Mouse (Mus musculus) intestine, embryonic 14.5 days (tissue): Measurements from ENCODE around the gene Armt1. TPM values are rescaled to one million over a fixed set of nuclear protein-coding genes. Genes with fewer than 3 reads are reported as not detected.

ENCODE experiments used
- ATAC-seq: fragments of 200-750 bp; cut with Nextera tagmentation; replicated peaks from 2 replicates; pipeline ENCODE4 v1.8.0; 2017; ENCODE audit warnings: low read depth, moderate number of reproducible peaks, moderate TSS enrichment, moderate library complexity; ENCODE audit not compliant: low FRiP score, low TSS enrichment
- DNase-seq: peaks from one replicate; pipeline ENCODE4 v3.0.0-alpha.2; 2018; ENCODE audit warnings: low spot score
- H3K27ac ChIP-seq: fragments of 300-500 bp; sonication (generic); 2 replicates; pipeline ENCODE4 v1.5.1; 2014; ENCODE audit warnings: low read depth, mild to moderate bottlenecking, control low read depth
- H3K27me3 ChIP-seq: fragments of 300-500 bp; sonication (generic); replicated peaks from 2 replicates; pipeline ENCODE4 v1.6.1; 2014; ENCODE audit warnings: low read length, control low read depth; ENCODE audit not compliant: control insufficient read depth, insufficient read depth
- H3K36me3 ChIP-seq: fragments of 300-500 bp; sonication (generic); 2 replicates; pipeline ENCODE4 v1.6.1; 2014; ENCODE audit warnings: low read length, control low read depth; ENCODE audit not compliant: control insufficient read depth, insufficient read depth
- H3K4me1 ChIP-seq: fragments of 300-500 bp; sonication (generic); replicated peaks from 2 replicates; pipeline ENCODE4 v1.6.1; 2014; ENCODE audit warnings: low read length, control low read depth, mixed read lengths; ENCODE audit not compliant: control insufficient read depth, insufficient read depth
- H3K4me2 ChIP-seq: fragments of 300-500 bp; sonication (generic); 2 replicates; pipeline ENCODE4 v1.6.1; 2014; ENCODE audit warnings: low read length
- H3K4me3 ChIP-seq: fragments of 300-500 bp; sonication (generic); 2 replicates; pipeline ENCODE4 v1.5.1; 2014; ENCODE audit warnings: low read depth, low read length, control low read depth, mixed read lengths
- H3K9ac ChIP-seq: fragments of 300-500 bp; sonication (generic); 2 replicates; pipeline ENCODE4 v1.6.1; 2014; ENCODE audit warnings: mild to moderate bottlenecking, low read length
- H3K9me3 ChIP-seq: fragments of 300-500 bp; sonication (generic); 2 replicates; pipeline ENCODE4 v1.6.1; 2016; ENCODE audit warnings: low read length, control low read depth; ENCODE audit not compliant: control insufficient read depth
- WGBS: fragments of 180-500 bp; shearing (Covaris S2); extraction: QIAGEN DNeasy Blood & Tissue Kit; methylation state at CpG from one replicate; pipeline ENCODE4 v1.1.7; 2014; 5-methylcytosine and 5-hydroxymethylcytosine counted together
- polyA plus RNA-seq: library from polyadenylated mRNA; unstranded; fragments of >200 nt; fragmentation: Nextera tagmentation; extraction: Ambion mirVana; gene quantifications from 2 replicates; pipeline ENCODE4 v1.2.1, GENCODE M21; 2014

Gene Armt1
- polyA plus RNA-seq, 1 experiment from 2014 or later: 18.5 TPM

GRCm38 (mm10) chr10:4390550-4390949 is 41.7 kb upstream of the Armt1 start:
- Histone ChIP-seq H3K4me3 (no peak overlapping the region), H3K36me3 (peaks cover 26% of the 10 kb centered on the region), H3K27me3 (no peaks in the 10 kb centered on the region), H3K4me1 (peaks cover 25% of the 10 kb centered on the region), H3K27ac (no peak overlapping the region), H3K9ac (no peak overlapping the region), H3K9me3 (no peaks in the 10 kb centered on the region), H3K4me2 (no peak overlapping the region)
- ATAC-seq (no peak), DNase-seq (no peak)
- WGBS: 46% methylated on average over 2 of the region's 2 CpGs

GRCm38 (mm10) chr10:4391076-4391475 is 41.2 kb upstream of the Armt1 start:
- Histone ChIP-seq H3K9ac (no peak overlapping the region), H3K9me3 (no peaks in the 10 kb centered on the region), H3K36me3 (peaks cover 31% of the 10 kb centered on the region), H3K27me3 (no peaks in the 10 kb centered on the region), H3K4me1 (peaks cover 25% of the 10 kb centered on the region), H3K4me2 (no peak overlapping the region), H3K4me3 (no peak overlapping the region), H3K27ac (no peak overlapping the region)
- DNase-seq (no peak), ATAC-seq (no peak)
- WGBS: 54% methylated on average over 5 of the region's 5 CpGs

GRCm38 (mm10) chr10:4391851-4392250 is 40.4 kb upstream of the Armt1 start:
- 49% methylated on average over 6 of the region's 6 CpGs for WGBS
- ATAC-seq (no peak), DNase-seq (no peak)
- peaks cover 34% of the 10 kb centered on the region for H3K36me3 ChIP-seq
- H3K27me3 ChIP-seq: no peaks in the 10 kb centered on the region
- H3K4me3 ChIP-seq: no peak overlapping the region
- no peak overlapping the region for H3K9ac ChIP-seq
- H3K9me3 ChIP-seq: no peaks in the 10 kb centered on the region
- H3K4me2 ChIP-seq: no peak overlapping the region
- peaks cover 25% of the 10 kb centered on the region for H3K4me1 ChIP-seq
- H3K27ac ChIP-seq: no peak overlapping the region

GRCm38 (mm10) chr10:4395321-4395720 is 36.9 kb upstream of the Armt1 start:
- Histone ChIP-seq H3K27ac (no peak overlapping the region), H3K9ac (no peak overlapping the region), H3K4me2 (no peak overlapping the region), H3K27me3 (no peaks in the 10 kb centered on the region), H3K9me3 (no peaks in the 10 kb centered on the region), H3K4me1 (peaks cover 9% of the 10 kb centered on the region; the same call in 1 of the 2 replicates), H3K4me3 (no peak overlapping the region), H3K36me3 (peaks cover 43% of the 10 kb centered on the region)
- no peak for ATAC-seq
- WGBS: 88% methylated on average over 3 of the region's 3 CpGs
- DNase-seq: no peak

- Histone ChIP-seq H3K27me3 (no peaks in the 10 kb centered on the region), H3K27ac (no peak overlapping the region), H3K36me3 (peaks cover 53% of the 10 kb centered on the region), H3K4me3 (no peak overlapping the region), H3K4me2 (no peak overlapping the region), H3K4me1 (no peaks in the 10 kb centered on the region), H3K9me3 (no peaks in the 10 kb centered on the region), H3K9ac (no peak overlapping the region)
- no peak for ATAC-seq
- no peak for DNase-seq
- 84% methylated on average over 5 of the region's 5 CpGs for WGBS
Observed at GRCm38 (mm10) chr10:4398058-4398457, 34.2 kb upstream of the Armt1 start.

- Histone ChIP-seq H3K4me1 (no peaks in the 10 kb centered on the region), H3K4me2 (no peak overlapping the region), H3K9ac (no peak overlapping the region), H3K36me3 (peaks cover 63% of the 10 kb centered on the region), H3K27me3 (no peaks in the 10 kb centered on the region), H3K27ac (no peak overlapping the region), H3K4me3 (no peak overlapping the region), H3K9me3 (no peaks in the 10 kb centered on the region)
- WGBS: 65% methylated on average over 5 of the region's 5 CpGs
- peak; percentile 58 for DNase-seq
- ATAC-seq: 0 out of 2 replicates have a peak, but pooled peaks have one; percentile 30
Observed at GRCm38 (mm10) chr10:4404895-4405491, 27.3 kb upstream of the Armt1 start.

GRCm38 (mm10) chr10:4405511-4405910 is 26.8 kb upstream of the Armt1 start:
- Histone ChIP-seq H3K9ac (no peak overlapping the region), H3K27ac (no peak overlapping the region), H3K4me1 (no peaks in the 10 kb centered on the region), H3K36me3 (peaks cover 67% of the 10 kb centered on the region), H3K27me3 (no peaks in the 10 kb centered on the region), H3K4me3 (no peak overlapping the region), H3K4me2 (no peak overlapping the region), H3K9me3 (no peaks in the 10 kb centered on the region)
- WGBS: 77% methylated on average over 5 of the region's 5 CpGs
- no peak for DNase-seq
- no peak for ATAC-seq

GRCm38 (mm10) chr10:4407191-4407590 is 25.1 kb upstream of the Armt1 start:
- Histone ChIP-seq H3K9ac (no peak overlapping the region), H3K27ac (no peak overlapping the region), H3K9me3 (no peaks in the 10 kb centered on the region), H3K4me2 (no peak overlapping the region), H3K36me3 (peaks cover 73% of the 10 kb centered on the region), H3K27me3 (no peaks in the 10 kb centered on the region), H3K4me3 (no peak overlapping the region), H3K4me1 (no peaks in the 10 kb centered on the region)
- DNase-seq (no peak), ATAC-seq (no peak)
- WGBS: 100% methylated on average over 1 of the region's 1 CpGs

GRCm38 (mm10) chr10:4425245-4425644 is 7.0 kb upstream of the Armt1 start:
- Histone ChIP-seq H3K36me3 (peaks cover 73% of the 10 kb centered on the region), H3K27me3 (no peaks in the 10 kb centered on the region), H3K9me3 (no peaks in the 10 kb centered on the region), H3K9ac (no peak overlapping the region), H3K27ac (no peak overlapping the region), H3K4me1 (no peaks in the 10 kb centered on the region), H3K4me2 (no peak overlapping the region), H3K4me3 (no peak overlapping the region)
- DNase-seq (no peak), ATAC-seq (no peak)
- WGBS: 78% methylated on average over 8 of the region's 8 CpGs
